Mouse (Mus musculus): ENCODE data around the gene Rin3.

GRCm38 (mm10) chr12:102290662-102291061 lies 7.8 kb downstream of the Rin3 start:
- TF ChIP-seq CTCF (IDR thresholded peaks at IDR 0.05), result no peak
- TF ChIP-seq EP300 (IDR thresholded peaks at IDR 0.05), result no peak

Data from lung, postnatal 0 days (tissue).